Mouse (Mus musculus) left cerebral cortex, postnatal 10 days (tissue): ENCODE results near the gene Pnlip. TPM values are rescaled to one million over a fixed set of nuclear protein-coding genes. Genes with fewer than 3 reads are reported as not detected.

Experiments used
- DNase-seq, 2 experiments: peaks; one replicate each; pipeline ENCODE4 v3.0.0; 2021 to 2022; ENCODE audit warnings: low spot score in 2 of 2, mixed read lengths in 1 of 2; ENCODE audit errors: extremely low spot score in 1 of 2
- intact Hi-C: fragments of 180-260 bp; cut with DNase I; formaldehyde crosslinking; loops from one replicate; pipeline ENCODE4 v1.15.1; 2025
- total RNA-seq, 2 experiments: library from RNA; stranded (reverse); gene quantifications; 2 replicates each; pipeline ENCODE4 v1.2.3; 2021

The Pnlip gene
- 1 to 10 TPM; 4.6 to 5.3 TPM for total RNA-seq

GRCm38 (mm10) chr19:58652198-58652597, at the start of gene Pnlip:
Pnlip (plus strand) TSS chr19:58652498.
- intact Hi-C loops, result no loop called here
- no peak for DNase-seq

- intact Hi-C loops, result no loop called here
- no peak for DNase-seq
These were observed 42.6 kb upstream of the Pnlip start for GRCm38 (mm10) chr19:58609716-58610115.

GRCm38 (mm10) chr19:58612745-58613144, 39.6 kb upstream of the Pnlip start:
- no peak for DNase-seq
- intact Hi-C loops, result no loop called here

- intact Hi-C loops, result no loop called here
- no peak for DNase-seq
These were observed 35.7 kb upstream of the Pnlip start for GRCm38 (mm10) chr19:58616606-58617005.

GRCm38 (mm10) chr19:58620661-58621060, 31.6 kb upstream of the Pnlip start:
- DNase-seq, result no peak
- intact Hi-C loops, result loop anchor here (10.0 kb wide), 1 partner anchor 966 kb away; no protein-coding TSS in a partner anchor

GRCm38 (mm10) chr19:58621646-58622045, 30.7 kb upstream of the Pnlip start:
- DNase-seq, result no peak
- intact Hi-C loops, result loop anchor here (10.0 kb wide), 1 partner anchor 967 kb away; no protein-coding TSS in a partner anchor

GRCm38 (mm10) chr19:58624799-58625198, 27.5 kb upstream of the Pnlip start:
- intact Hi-C loops, result loop anchor here (5.0 to 10.0 kb wide), 2 partner anchors 877 to 970 kb away; no protein-coding TSS in a partner anchor
- DNase-seq, result no peak

- intact Hi-C loops, result loop anchor here (5.0 to 10.0 kb wide), 2 partner anchors 878 to 971 kb away; no protein-coding TSS in a partner anchor
- DNase-seq, result no peak
These were observed 26.9 kb upstream of the Pnlip start for GRCm38 (mm10) chr19:58625254-58625947.

GRCm38 (mm10) chr19:58627406-58628337, 24.6 kb upstream of the Pnlip start:
- intact Hi-C loops, result loop anchor here (5.0 to 10.0 kb wide), 2 partner anchors 880 to 973 kb away; no protein-coding TSS in a partner anchor
- no peak for DNase-seq

- intact Hi-C loops, result loop anchor here (5.0 to 10.0 kb wide), 2 partner anchors 882 to 975 kb away; no protein-coding TSS in a partner anchor
- DNase-seq, result no peak
These were observed 22.9 kb upstream of the Pnlip start for GRCm38 (mm10) chr19:58629351-58629773.

- DNase-seq, result no peak
- intact Hi-C loops, result no loop called here
These were observed 2.3 kb upstream of the Pnlip start for GRCm38 (mm10) chr19:58650036-58650435.

- DNase-seq, result no peak
These were observed 9.8 kb downstream of the Pnlip start for GRCm38 (mm10) chr19:58662098-58662497.

GRCm38 (mm10) chr19:58663317-58663716, 11.0 kb downstream of the Pnlip start:
- intact Hi-C loops, result no loop called here
- DNase-seq, result no peak

More at GRCm38 (mm10) chr19:58662098-58662497, 9.8 kb downstream of the Pnlip start:
- intact Hi-C loops, result no loop called here

- no peak for DNase-seq
- intact Hi-C loops, result no loop called here
These were observed 12.6 kb downstream of the Pnlip start for GRCm38 (mm10) chr19:58664901-58665300.

GRCm38 (mm10) chr19:58674644-58675043, 22.3 kb downstream of the Pnlip start:
- intact Hi-C loops, result no loop called here
- no peak for DNase-seq

- intact Hi-C loops, result no loop called here
- DNase-seq, result no peak
These were observed 24.8 kb downstream of the Pnlip start for GRCm38 (mm10) chr19:58677117-58677516.

GRCm38 (mm10) chr19:58688933-58689332, 36.6 kb downstream of the Pnlip start:
- intact Hi-C loops, result no loop called here
- no peak for DNase-seq

- DNase-seq, result no peak
- intact Hi-C loops, result no loop called here
These were observed 43.0 kb downstream of the Pnlip start for GRCm38 (mm10) chr19:58695314-58695713.

- intact Hi-C loops, result no loop called here
- DNase-seq, result no peak
These were observed 43.9 kb downstream of the Pnlip start for GRCm38 (mm10) chr19:58696235-58696634.
